Mouse (Mus musculus): ENCODE data around the gene Rps15a. TPM values are rescaled to one million over a fixed set of nuclear protein-coding genes. Genes with fewer than 3 reads are reported as not detected.

Gene Rps15a
- total RNA-seq, 2 experiments from 2014 or later: 774 to 816 TPM

GRCm38 (mm10) chr7:118116787-118117538, 975 bp upstream of the Rps15a start:
- DNase-seq: no peak

DNA sequence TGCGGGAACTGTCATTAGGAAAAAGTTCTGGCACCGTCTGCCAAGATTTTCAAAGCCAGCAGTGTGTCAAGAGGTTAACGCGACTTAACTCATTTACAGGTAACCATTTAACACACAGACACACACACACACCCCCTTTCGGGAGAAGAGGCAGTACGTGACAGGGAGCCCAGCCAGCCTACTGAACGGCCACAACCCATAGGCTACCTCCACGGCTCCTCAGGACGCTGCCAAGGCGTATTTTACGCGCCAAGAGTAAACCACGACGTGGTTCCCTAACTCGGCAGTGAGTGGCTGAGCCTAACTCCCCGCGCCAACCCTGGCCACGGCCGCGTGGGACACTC, 483 bp downstream of the Rps15a start:
- DNase-seq: no peak

GRCm38 (mm10) chr7:118113541-118114297, 2.3 kb downstream of the Rps15a start:
- no peak for DNase-seq

DNA sequence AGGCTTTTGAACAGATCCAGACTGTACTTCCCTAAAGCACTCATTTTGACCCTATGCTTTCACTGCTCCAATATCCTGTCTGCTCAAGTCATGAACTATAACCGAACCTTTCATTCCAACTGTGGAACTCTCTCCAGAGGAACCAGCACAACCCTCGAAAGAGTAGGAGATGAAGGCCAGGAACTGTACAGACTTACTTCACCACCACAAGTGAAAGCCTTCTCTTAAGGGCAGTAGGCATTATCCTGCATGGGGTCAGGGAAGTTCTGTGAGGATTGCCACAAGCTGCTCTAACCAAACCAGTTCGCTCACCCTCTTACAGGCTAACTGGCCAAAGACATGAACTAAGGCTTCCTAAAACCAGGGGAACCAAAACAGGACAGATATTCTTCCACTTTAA, 4.9 kb downstream of the Rps15a start:
- DNase-seq: no peak

GRCm38 (mm10) chr7:118107671-118108070, 8.3 kb downstream of the Rps15a start:
- no peak for DNase-seq

- DNase-seq: no peak
Observed at GRCm38 (mm10) chr7:118104458-118105052, 11.4 kb downstream of the Rps15a start.

DNA sequence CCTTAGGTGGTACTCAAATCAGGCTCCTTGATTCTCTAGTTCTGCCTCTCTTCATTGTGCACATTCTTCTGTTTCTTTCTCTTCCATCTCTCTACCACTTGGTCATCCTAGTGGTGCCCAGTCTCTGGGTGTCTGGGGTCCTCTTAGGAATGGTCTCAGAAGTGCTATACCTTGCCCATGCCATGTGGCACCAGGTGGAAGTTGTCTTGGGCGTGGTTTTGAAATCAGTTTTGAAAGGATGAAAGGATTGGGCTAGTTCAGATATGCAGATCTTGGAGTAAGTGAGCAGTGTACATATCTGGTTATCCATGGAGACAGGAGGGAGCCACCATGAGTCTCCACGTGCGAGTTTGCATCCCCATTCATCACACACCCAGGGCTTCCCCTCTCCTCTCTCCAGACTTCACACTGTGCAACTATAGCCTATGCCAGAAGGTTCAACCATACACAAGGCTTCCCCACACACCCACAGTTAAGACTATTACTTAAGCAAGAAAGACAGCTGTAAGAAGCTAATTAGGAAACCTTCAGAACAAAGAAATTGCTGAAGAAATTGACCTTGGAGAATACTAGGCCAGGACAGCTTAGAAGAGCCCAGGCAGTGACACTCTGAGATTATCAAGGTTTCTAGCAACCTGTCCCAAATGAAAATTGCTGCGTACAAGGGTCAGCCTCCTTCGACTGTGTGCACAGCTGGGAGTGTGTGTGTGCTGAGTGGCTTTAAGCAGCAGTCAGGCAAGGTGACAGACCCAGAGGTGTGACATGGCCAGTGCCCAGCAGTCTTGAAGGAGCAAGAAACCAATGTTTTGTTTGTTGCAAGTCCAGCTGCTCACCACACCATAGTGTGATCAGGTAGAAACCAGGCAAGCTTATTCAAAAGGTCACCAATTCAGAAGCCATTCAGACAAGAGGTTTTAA, 12.3 kb downstream of the Rps15a start:
- DNase-seq: no peak

GRCm38 (mm10) chr7:118102678-118103461, 13.1 kb downstream of the Rps15a start:
- no peak for DNase-seq

DNA sequence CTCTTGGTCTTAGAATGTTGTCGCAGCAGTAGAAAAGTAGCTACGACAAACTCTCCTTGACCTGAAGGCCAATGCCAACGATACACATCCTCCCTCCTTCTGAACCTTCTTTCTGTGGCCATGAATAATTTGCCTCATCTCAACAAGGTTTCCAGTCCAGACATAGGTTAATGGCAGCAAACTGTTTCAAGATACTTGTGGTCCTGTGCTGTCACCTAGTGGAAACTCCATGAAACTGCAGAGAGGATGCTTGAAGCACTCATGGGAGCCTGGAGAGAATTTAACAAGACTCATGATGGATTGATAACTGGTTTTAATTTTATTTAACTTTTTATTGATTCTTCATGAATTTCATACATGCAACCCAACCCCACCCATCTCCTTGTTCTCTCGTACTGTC, 13.8 kb downstream of the Rps15a start:
- DNase-seq: no peak

DNA sequence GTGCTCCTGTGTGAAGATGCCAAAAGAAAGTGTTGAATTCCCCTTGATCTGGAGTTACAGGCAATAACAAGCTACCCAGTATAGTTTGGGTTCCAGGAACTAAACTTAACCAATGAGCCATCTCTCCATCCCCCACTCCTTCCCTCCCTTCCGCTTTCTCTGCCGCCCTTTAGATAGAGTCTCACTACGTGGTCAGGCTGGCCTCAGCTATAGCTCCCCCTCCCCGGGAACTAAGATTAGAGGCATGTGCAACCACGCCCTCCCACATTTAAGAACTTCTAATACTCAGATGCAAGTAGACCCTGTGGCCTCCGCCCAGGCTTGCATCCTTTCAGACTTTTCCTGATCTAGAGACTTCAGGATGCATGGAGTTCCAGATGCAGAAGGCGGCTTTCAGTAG, 18.4 kb downstream of the Rps15a start:
- no peak for DNase-seq

DNA sequence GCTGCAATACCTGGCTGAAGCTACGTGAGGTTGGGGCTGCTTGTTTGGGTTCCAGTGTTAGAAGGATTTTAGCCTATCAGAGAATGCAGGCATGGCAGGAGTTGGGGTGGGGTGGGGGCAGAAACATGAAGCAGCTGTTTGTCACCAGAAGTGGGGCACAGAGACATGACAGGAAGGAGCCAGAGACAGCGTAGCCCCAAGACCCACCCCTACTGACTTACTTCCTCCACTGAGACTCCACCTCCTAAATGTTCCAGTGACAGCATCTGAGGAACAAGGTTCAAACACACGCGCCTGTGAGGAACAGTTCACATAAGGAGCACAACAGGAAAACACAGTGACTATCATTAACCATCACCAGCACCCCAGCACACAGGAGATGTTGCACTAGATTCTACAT, 36.0 kb downstream of the Rps15a start:
- no peak for DNase-seq

DNA sequence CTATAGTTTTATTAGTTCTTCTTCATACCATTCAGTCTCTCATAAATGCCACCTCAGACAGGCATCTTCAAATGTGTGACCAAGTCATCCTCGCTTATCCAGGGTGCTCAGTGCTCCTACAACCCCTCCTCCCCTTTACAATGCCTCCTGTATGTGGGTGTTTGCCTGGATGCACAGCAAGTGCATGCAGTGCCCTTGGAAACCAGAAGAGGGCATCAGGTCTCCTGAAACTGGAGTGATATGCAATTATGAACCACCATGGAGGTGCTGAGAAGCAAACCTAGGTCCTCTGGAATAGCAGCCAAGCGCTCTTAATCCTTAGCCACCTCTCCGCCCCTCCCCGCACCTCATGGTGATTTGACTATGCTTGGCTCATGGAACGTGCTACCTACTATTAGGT, 36.9 kb downstream of the Rps15a start:
- DNase-seq: no peak

DNA sequence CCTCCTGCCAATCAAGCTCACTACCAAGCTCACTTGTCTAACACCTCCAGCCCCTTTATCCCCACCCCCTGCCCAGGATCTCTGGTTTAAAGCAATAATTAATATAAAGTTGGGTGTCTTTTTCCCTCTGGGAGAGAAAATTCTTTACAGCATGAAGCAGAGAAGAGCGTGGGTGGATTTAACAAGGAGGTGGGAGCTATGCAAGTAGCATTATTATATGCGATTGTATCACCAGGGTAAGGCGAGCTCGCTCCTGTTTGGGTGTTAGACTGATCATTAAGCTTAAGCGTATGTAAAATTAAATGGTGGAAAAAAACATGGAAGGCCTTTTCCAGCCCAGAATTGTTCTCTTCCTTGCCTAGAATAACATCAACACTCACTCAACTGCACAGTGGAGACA, 48.7 kb downstream of the Rps15a start:
- no peak for DNase-seq

DNA sequence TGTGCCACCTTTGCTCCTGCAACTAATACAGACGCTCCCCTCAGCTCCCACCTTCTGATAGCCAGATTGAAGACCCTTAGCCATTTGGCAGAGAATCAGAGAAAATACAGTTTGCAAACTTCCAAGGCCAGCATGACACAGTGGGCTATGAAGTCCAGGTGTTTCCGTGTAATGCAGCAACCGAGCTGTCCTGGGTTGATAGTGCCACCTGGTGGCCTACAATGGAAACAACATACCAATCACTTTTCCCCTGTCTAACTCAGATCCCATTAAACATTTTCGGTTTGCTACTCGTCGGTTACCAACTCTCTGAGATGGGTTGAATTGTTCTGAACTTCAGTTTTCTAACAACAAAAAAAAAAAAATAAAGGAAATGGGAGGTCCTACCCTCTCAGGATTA, 59.7 kb downstream of the Rps15a start:
- DNase-seq: no peak

Other genes with a start within 250 kb of the Rps15a start
- 10 to 100 TPM; 31.4 to 35.8 TPM for gene Arl6ip1, start 13.5 kb upstream of the Rps15a start, total RNA-seq (2021)
- gene Smg1, start 127.5 kb upstream of the Rps15a start, total RNA-seq (2021): 10 to 100 TPM; 27.1 to 36.2 TPM